Mouse (Mus musculus) midbrain, embryonic 11.5 days (tissue): Measurements from ENCODE around the gene Fahd1. TPM values are rescaled to one million over a fixed set of nuclear protein-coding genes. Genes with fewer than 3 reads are reported as not detected.

ENCODE experiments used
- ATAC-seq: fragments of 200-750 bp; cut with Nextera tagmentation; 2 replicates; pipeline ENCODE4 v1.8.0; 2017; ENCODE audit warnings: moderate TSS enrichment, moderate library complexity; ENCODE audit not compliant: low FRiP score
- DNase-seq: peaks from one replicate; pipeline ENCODE4 v3.0.0; 2015; ENCODE audit warnings: low spot score; ENCODE audit errors: missing footprints
- H3K27ac ChIP-seq: fragments of 300-500 bp; sonication (generic); 2 replicates; pipeline ENCODE4 v1.5.1; 2014; ENCODE audit warnings: low read depth, low read length
- H3K27me3 ChIP-seq: fragments of 300-500 bp; sonication (generic); 2 replicates; pipeline ENCODE4 v1.6.1; 2014; ENCODE audit warnings: mild to moderate bottlenecking, low read length, moderate library complexity, mixed read lengths; ENCODE audit not compliant: control insufficient read depth, insufficient read depth
- H3K36me3 ChIP-seq: fragments of 300-500 bp; sonication (generic); 2 replicates; pipeline ENCODE4 v1.6.1; 2014; ENCODE audit warnings: mild to moderate bottlenecking, low read length, moderate library complexity, mixed read lengths; ENCODE audit not compliant: control insufficient read depth, insufficient read depth
- H3K4me1 ChIP-seq: fragments of 300-500 bp; sonication (generic); 2 replicates; pipeline ENCODE4 v1.6.1; 2014; ENCODE audit warnings: low read length; ENCODE audit not compliant: control insufficient read depth, insufficient read depth
- H3K4me2 ChIP-seq: fragments of 300-500 bp; sonication (generic); 2 replicates; pipeline ENCODE4 v1.6.1; 2014; ENCODE audit warnings: mild to moderate bottlenecking, moderate library complexity
- H3K4me3 ChIP-seq: fragments of 300-500 bp; sonication (generic); 2 replicates; pipeline ENCODE4 v1.5.1; 2014; ENCODE audit warnings: low read depth, low read length
- H3K9ac ChIP-seq: fragments of 300-500 bp; sonication (generic); 2 replicates; pipeline ENCODE4 v1.6.1; 2014; ENCODE audit warnings: low read length
- H3K9me3 ChIP-seq: fragments of 300-500 bp; sonication (generic); 2 replicates; pipeline ENCODE4 v1.6.1; 2016; ENCODE audit warnings: low read length; ENCODE audit not compliant: control insufficient read depth
- WGBS: fragments of 180-500 bp; shearing (Covaris S2); extraction: QIAGEN DNeasy Blood & Tissue Kit; methylation state at CpG from one replicate; pipeline ENCODE4 v1.1.7; 2014; 5-methylcytosine and 5-hydroxymethylcytosine counted together
- polyA plus RNA-seq: library from polyadenylated mRNA; unstranded; fragments of >200 nt; fragmentation: Nextera tagmentation; extraction: Ambion mirVana; gene quantifications from 2 replicates; pipeline ENCODE4 v1.2.1, GENCODE M21; 2014

The Fahd1 gene
- polyA plus RNA-seq, 1 experiment from 2014 or later: 18.8 TPM

- no peaks in the 10 kb centered on the region for H3K27me3 ChIP-seq
- H3K36me3 ChIP-seq: peaks cover 11% of the 10 kb centered on the region
- no peaks in the 10 kb centered on the region for H3K9me3 ChIP-seq
- peak within 1 kb of the TSS; percentile 72 for H3K4me3 ChIP-seq
- WGBS: under 1% methylated on average over 69 of the region's 69 CpGs
- H3K4me1 ChIP-seq: peaks cover 17% of the 10 kb centered on the region
- H3K27ac ChIP-seq: no peak within 1 kb of the TSS
- peak within 1 kb of the TSS; percentile 80 for H3K9ac ChIP-seq
- DNase-seq: peak; percentile 98
- ATAC-seq: peak; percentile 98
- H3K4me2 ChIP-seq: peak within 1 kb of the TSS; percentile 75
These were observed 36.2 kb upstream of the Fahd1 start, which contains the start of the genes Nubp2 and Spsb3 for GRCm38 (mm10) chr17:24886134-24886931. Nubp2 (minus strand) TSS chr17:24886349. Spsb3 (plus strand) TSS chr17:24886643.

GRCm38 (mm10) chr17:24885356-24886133 lies 35.4 kb upstream of the Fahd1 start:
- Histone ChIP-seq H3K4me1 (peaks cover 17% of the 10 kb centered on the region), H3K4me3 (peak overlapping the region; percentile 65), H3K27me3 (no peaks in the 10 kb centered on the region), H3K9me3 (no peaks in the 10 kb centered on the region), H3K36me3 (peaks cover 4% of the 10 kb centered on the region), H3K27ac (no peak overlapping the region), H3K9ac (peak overlapping the region; percentile 62), H3K4me2 (peak overlapping the region; percentile 75)
- ATAC-seq: no peak
- WGBS: 27% methylated on average over 22 of the region's 22 CpGs
- no peak for DNase-seq

GRCm38 (mm10) chr17:24884391-24884790 lies 34.2 kb upstream of the Fahd1 start:
- Histone ChIP-seq H3K4me3 (no peak overlapping the region), H3K27ac (no peak overlapping the region), H3K27me3 (no peaks in the 10 kb centered on the region), H3K9me3 (no peaks in the 10 kb centered on the region), H3K4me1 (peaks cover 17% of the 10 kb centered on the region), H3K36me3 (no peaks in the 10 kb centered on the region), H3K4me2 (no peak overlapping the region), H3K9ac (no peak overlapping the region)
- 90% methylated on average over 6 of the region's 6 CpGs for WGBS
- DNase-seq (no peak), ATAC-seq (no peak)

GRCm38 (mm10) chr17:24881738-24882440 lies 31.7 kb upstream of the Fahd1 start:
- Histone ChIP-seq H3K4me3 (no peak overlapping the region), H3K9me3 (no peaks in the 10 kb centered on the region), H3K27me3 (no peaks in the 10 kb centered on the region), H3K9ac (no peak overlapping the region), H3K27ac (no peak overlapping the region), H3K4me2 (no peak overlapping the region), H3K36me3 (no peaks in the 10 kb centered on the region), H3K4me1 (peaks cover 8% of the 10 kb centered on the region)
- DNase-seq (peak; percentile 86), ATAC-seq (no peak)
- 48% methylated on average over 7 of the region's 7 CpGs for WGBS

GRCm38 (mm10) chr17:24878531-24878930 lies 28.4 kb upstream of the Fahd1 start:
- no peak overlapping the region for H3K4me3 ChIP-seq
- WGBS: 75% methylated on average over 8 of the region's 8 CpGs
- H3K4me2 ChIP-seq: no peak overlapping the region
- DNase-seq (no peak), ATAC-seq (no peak)
- H3K4me1 ChIP-seq: no peaks in the 10 kb centered on the region
- no peaks in the 10 kb centered on the region for H3K27me3 ChIP-seq
- no peak overlapping the region for H3K27ac ChIP-seq
- H3K36me3 ChIP-seq: no peaks in the 10 kb centered on the region
- no peak overlapping the region for H3K9ac ChIP-seq
- no peaks in the 10 kb centered on the region for H3K9me3 ChIP-seq

- Histone ChIP-seq H3K4me1 (no peaks in the 10 kb centered on the region), H3K9ac (no peak overlapping the region), H3K9me3 (no peaks in the 10 kb centered on the region), H3K27ac (no peak overlapping the region), H3K36me3 (no peaks in the 10 kb centered on the region), H3K4me2 (no peak overlapping the region), H3K27me3 (no peaks in the 10 kb centered on the region), H3K4me3 (no peak overlapping the region)
- no peak for DNase-seq
- ATAC-seq: no peak
- WGBS: 27% methylated on average over 5 of the region's 5 CpGs
These were observed 27.9 kb upstream of the Fahd1 start for GRCm38 (mm10) chr17:24878117-24878397.

- Histone ChIP-seq H3K27me3 (no peaks in the 10 kb centered on the region), H3K4me2 (no peak overlapping the region), H3K9ac (no peak overlapping the region), H3K4me3 (no peak overlapping the region), H3K4me1 (no peaks in the 10 kb centered on the region), H3K27ac (no peak overlapping the region), H3K9me3 (no peaks in the 10 kb centered on the region), H3K36me3 (no peaks in the 10 kb centered on the region)
- 61% methylated on average over 10 of the region's 10 CpGs for WGBS
- ATAC-seq (no peak), DNase-seq (no peak)
These were observed 27.4 kb upstream of the Fahd1 start for GRCm38 (mm10) chr17:24877336-24878116.

GRCm38 (mm10) chr17:24874989-24875388 lies 24.8 kb upstream of the Fahd1 start:
- Histone ChIP-seq H3K4me1 (no peaks in the 10 kb centered on the region), H3K27me3 (no peaks in the 10 kb centered on the region), H3K27ac (no peak overlapping the region), H3K9me3 (no peaks in the 10 kb centered on the region), H3K9ac (no peak overlapping the region), H3K4me3 (no peak overlapping the region), H3K36me3 (no peaks in the 10 kb centered on the region), H3K4me2 (no peak overlapping the region)
- DNase-seq (no peak), ATAC-seq (no peak)
- 82% methylated on average over 8 of the region's 8 CpGs for WGBS
